Mouse (Mus musculus) hindbrain, embryonic 16.5 days (tissue): ENCODE data around the gene Ccl11. TPM values are rescaled to one million over a fixed set of nuclear protein-coding genes. Genes with fewer than 3 reads are reported as not detected.

Experiments
- ATAC-seq: fragments of 200-750 bp; cut with Nextera tagmentation; 2 replicates; pipeline ENCODE4 v1.8.0; 2017; ENCODE audit warnings: moderate TSS enrichment, moderate library complexity
- H3K27ac ChIP-seq: fragments of 300-500 bp; sonication (generic); 2 replicates; pipeline ENCODE4 v1.5.1; 2014; ENCODE audit warnings: low read depth, mild to moderate bottlenecking, control low read depth, low read length, moderate library complexity
- H3K27me3 ChIP-seq: fragments of 300-500 bp; sonication (generic); replicated peaks from 2 replicates; pipeline ENCODE4 v1.6.1; 2014; ENCODE audit warnings: low read length; ENCODE audit not compliant: control insufficient read depth, insufficient read depth
- H3K36me3 ChIP-seq: fragments of 300-500 bp; sonication (generic); 2 replicates; pipeline ENCODE4 v1.6.1; 2014; ENCODE audit warnings: mild to moderate bottlenecking, low read length, moderate library complexity, mixed read lengths; ENCODE audit not compliant: control insufficient read depth, insufficient read depth
- H3K4me1 ChIP-seq: fragments of 300-500 bp; sonication (generic); 2 replicates; pipeline ENCODE4 v1.6.1; 2014; ENCODE audit warnings: low read depth, low read length; ENCODE audit not compliant: control insufficient read depth, insufficient read depth
- H3K4me2 ChIP-seq: fragments of 300-500 bp; sonication (generic); 2 replicates; pipeline ENCODE4 v1.6.1; 2014; ENCODE audit warnings: mild to moderate bottlenecking, low read length, control low read depth, moderate library complexity
- H3K4me3 ChIP-seq: fragments of 300-500 bp; sonication (generic); 2 replicates; pipeline ENCODE4 v1.5.1; 2014; ENCODE audit warnings: mild to moderate bottlenecking, low read length, control low read depth, moderate library complexity
- H3K9ac ChIP-seq: fragments of 300-500 bp; sonication (generic); 2 replicates; pipeline ENCODE4 v1.6.1; 2014; ENCODE audit warnings: low read depth, mild to moderate bottlenecking, control low read depth, low read length, moderate library complexity
- H3K9me3 ChIP-seq: fragments of 300-500 bp; sonication (generic); 2 replicates; pipeline ENCODE4 v1.6.1; 2014; ENCODE audit warnings: mild to moderate bottlenecking, low read length, moderate library complexity; ENCODE audit not compliant: control insufficient read depth
- WGBS: fragments of 180-500 bp; shearing (Covaris S2); extraction: QIAGEN DNeasy Blood & Tissue Kit; methylation state at CpG from one replicate; pipeline ENCODE4 v1.1.7; 2014; 5-methylcytosine and 5-hydroxymethylcytosine counted together
- polyA plus RNA-seq: library from polyadenylated mRNA; unstranded; fragments of >200 nt; fragmentation: Nextera tagmentation; extraction: Ambion mirVana; gene quantifications from 2 replicates; pipeline ENCODE4 v1.2.1, GENCODE M21; 2015

Gene Ccl11
- polyA plus RNA-seq, 1 experiment from 2014 or later: 0.38 TPM

GRCm38 (mm10) chr11:82101529-82101928 lies 43.9 kb downstream of the Ccl11 start, which contains the start of gene Ccl12:
TSS of gene Ccl12 (plus strand) at chr11:82101845.
- H3K4me2 ChIP-seq: no peak within 1 kb of the TSS
- H3K4me3 ChIP-seq: no peak within 1 kb of the TSS
- ATAC-seq: no peak
- H3K4me1 ChIP-seq: no peaks in the 10 kb centered on the region
- H3K9me3 ChIP-seq: no peaks in the 10 kb centered on the region
- no peaks in the 10 kb centered on the region for H3K27me3 ChIP-seq
- no peak within 1 kb of the TSS for H3K27ac ChIP-seq
- H3K9ac ChIP-seq: no peak within 1 kb of the TSS
- no peaks in the 10 kb centered on the region for H3K36me3 ChIP-seq
- 72% methylated on average over 2 of the region's 2 CpGs for WGBS

- H3K4me3 ChIP-seq: no peak overlapping the region
- no peaks in the 10 kb centered on the region for H3K9me3 ChIP-seq
- no peaks in the 10 kb centered on the region for H3K4me1 ChIP-seq
- no peak for ATAC-seq
- no peaks in the 10 kb centered on the region for H3K27me3 ChIP-seq
- H3K27ac ChIP-seq: no peak overlapping the region
- H3K36me3 ChIP-seq: no peaks in the 10 kb centered on the region
- H3K9ac ChIP-seq: no peak overlapping the region
- no peak overlapping the region for H3K4me2 ChIP-seq
Measured at GRCm38 (mm10) chr11:82109611-82110010, 52.0 kb downstream of the Ccl11 start.

- Histone ChIP-seq H3K4me3 (no peak overlapping the region), H3K9me3 (no peaks in the 10 kb centered on the region), H3K9ac (no peak overlapping the region), H3K36me3 (no peaks in the 10 kb centered on the region), H3K4me1 (no peaks in the 10 kb centered on the region), H3K4me2 (no peak overlapping the region), H3K27ac (no peak overlapping the region), H3K27me3 (no peaks in the 10 kb centered on the region)
- 65% methylated on average over 6 of the region's 6 CpGs for WGBS
- ATAC-seq: no peak
Measured at GRCm38 (mm10) chr11:82110372-82111248, 53.0 kb downstream of the Ccl11 start.

Other genes starting within 250 kb of the Ccl11 start
- 0.79 and 1.1 TPM in 2 replicates for gene 5530401A14Rik, start 197.2 kb upstream of the Ccl11 start, polyA plus RNA-seq
- 17.6 and 17.8 TPM in 2 replicates for gene Asic2, start 89.4 kb upstream of the Ccl11 start, polyA plus RNA-seq
- gene Ccl2, start 22.3 kb upstream of the Ccl11 start, polyA plus RNA-seq: 0.37 and 0.45 TPM in 2 replicates
- not detected in 2 replicates for gene Gm17268, start 19.3 kb upstream of the Ccl11 start, polyA plus RNA-seq
- gene Ccl7, start 12.1 kb upstream of the Ccl11 start, polyA plus RNA-seq: 0.79 and 0.89 TPM in 2 replicates
- 1.7 and 2.1 TPM in 2 replicates for gene Ccl12, start 44.0 kb downstream of the Ccl11 start, polyA plus RNA-seq
- not detected in 2 replicates for gene Ccl8, start 57.4 kb downstream of the Ccl11 start, polyA plus RNA-seq
- 0.46 TPM in 1 of 2 replicates, not detected in the other for gene Ccl1, start 247.9 kb downstream of the Ccl11 start, polyA plus RNA-seq